Mouse (Mus musculus): Measurements from ENCODE around the gene Grin3a.
A peak's percentile ranks its signal among the peaks of the same experiment; 100 is the strongest.

The Grin3a gene

GRCm38 (mm10) chr4:49845612-49845985, at the start of gene Grin3a:
Gene Grin3a (minus strand): TSS chr4:49845744.
- peak; percentile 11 for DNase-seq

- DNase-seq, result no peak
Observed at GRCm38 (mm10) chr4:49891835-49892301, 46.3 kb upstream of the Grin3a start.

DNA sequence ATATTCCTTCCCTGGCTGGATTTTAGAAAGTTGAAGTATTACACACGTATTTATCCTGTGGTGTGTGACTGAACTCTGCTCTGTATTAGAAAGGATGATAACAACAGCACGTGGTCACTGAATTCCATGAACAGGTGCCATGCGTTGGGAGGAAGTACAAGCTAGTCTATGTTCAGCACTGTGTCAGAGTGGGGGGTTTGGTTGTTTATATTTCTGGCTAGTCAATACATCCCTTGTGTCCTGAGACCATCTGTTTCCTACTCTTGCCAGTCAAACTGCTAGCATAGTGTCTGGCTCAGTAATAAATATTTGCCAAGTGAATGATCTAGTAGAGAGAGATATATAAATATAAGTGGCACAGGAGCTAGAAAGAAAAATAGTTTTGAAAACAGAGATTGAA, 31.5 kb upstream of the Grin3a start:
- no peak for DNase-seq

- no peak for DNase-seq
Observed at GRCm38 (mm10) chr4:49860611-49861010, 15.1 kb upstream of the Grin3a start.

- DNase-seq, result no peak
Observed at GRCm38 (mm10) chr4:49844828-49845611, 524 bp downstream of the Grin3a start.

- no peak for DNase-seq
Observed at GRCm38 (mm10) chr4:49844274-49844827, 1.2 kb downstream of the Grin3a start.

- no peak for DNase-seq
Observed at GRCm38 (mm10) chr4:49843787-49844186, 1.8 kb downstream of the Grin3a start.

DNA sequence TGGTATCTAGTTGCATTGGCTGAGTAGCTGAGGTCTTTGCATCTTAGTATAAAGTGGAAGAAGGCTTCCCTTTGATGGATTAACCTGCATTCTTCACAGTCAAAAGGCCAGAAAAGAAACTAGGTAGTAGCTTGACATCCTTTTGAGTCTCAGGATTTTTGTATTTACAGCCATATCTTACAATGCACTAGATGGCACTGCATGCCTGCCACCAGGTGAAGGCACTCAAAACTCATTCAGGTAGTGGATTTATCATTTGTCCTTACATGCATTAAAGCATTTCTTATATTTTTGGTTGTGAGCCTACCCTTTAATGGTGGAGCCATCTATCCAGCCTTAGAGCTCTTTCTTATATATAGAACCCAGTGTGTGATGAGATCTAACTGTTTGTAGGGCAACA, 13.5 kb downstream of the Grin3a start:
- DNase-seq, result no peak

GRCm38 (mm10) chr4:49813852-49814251, 31.7 kb downstream of the Grin3a start:
- DNase-seq, result no peak

GRCm38 (mm10) chr4:49806791-49807190, 38.8 kb downstream of the Grin3a start:
- DNase-seq, result no peak

- no peak for DNase-seq
Observed at GRCm38 (mm10) chr4:49799338-49799737, 46.2 kb downstream of the Grin3a start.

- no peak for DNase-seq
Observed at GRCm38 (mm10) chr4:49788971-49789370, 56.6 kb downstream of the Grin3a start.

- no peak for DNase-seq
Observed at GRCm38 (mm10) chr4:49742847-49743246, 102.7 kb downstream of the Grin3a start.

DNA sequence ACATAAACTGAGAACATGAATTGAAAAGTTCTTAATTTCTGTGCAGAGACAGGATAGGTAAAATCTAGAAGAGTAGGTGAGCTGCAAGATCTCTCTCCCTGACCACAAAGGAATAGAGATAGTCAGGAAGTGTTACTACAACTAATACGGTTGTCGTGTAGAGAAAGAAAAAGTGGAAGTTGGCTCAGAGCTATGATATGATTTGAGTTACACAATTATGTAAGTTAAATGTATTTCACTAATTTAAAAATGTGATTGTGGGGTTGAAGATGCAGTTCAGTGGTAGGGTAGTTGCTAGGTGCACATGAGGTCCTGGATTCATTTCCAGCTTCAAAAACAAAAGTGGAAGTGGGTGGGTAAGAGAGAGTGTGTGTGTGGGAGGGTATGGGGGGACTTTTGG, 103.6 kb downstream of the Grin3a start:
- DNase-seq, result no peak

- no peak for DNase-seq
Observed at GRCm38 (mm10) chr4:49740796-49741766, 104.5 kb downstream of the Grin3a start.

- no peak for DNase-seq
Observed at GRCm38 (mm10) chr4:49739561-49739960, 106.0 kb downstream of the Grin3a start.

DNA sequence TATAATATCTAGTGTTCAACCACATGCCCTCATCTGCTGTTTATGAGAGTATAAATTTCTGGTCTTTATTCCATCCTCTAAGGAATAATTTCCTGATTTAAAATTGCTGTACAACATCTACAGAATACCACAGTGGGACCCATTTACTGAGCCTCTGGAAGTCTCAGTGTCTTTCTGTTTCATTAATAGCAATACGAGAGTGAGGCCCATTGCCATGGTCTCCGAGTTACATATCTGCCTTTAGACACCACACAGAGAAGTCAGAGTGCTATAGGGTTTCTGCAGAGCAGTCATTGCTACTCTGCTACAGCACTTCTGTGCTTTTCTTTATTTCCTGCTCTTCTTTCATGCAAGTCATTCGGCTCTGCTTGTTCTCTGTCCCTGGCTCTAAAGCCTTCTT, 116.2 kb downstream of the Grin3a start:
- no peak for DNase-seq

DNA sequence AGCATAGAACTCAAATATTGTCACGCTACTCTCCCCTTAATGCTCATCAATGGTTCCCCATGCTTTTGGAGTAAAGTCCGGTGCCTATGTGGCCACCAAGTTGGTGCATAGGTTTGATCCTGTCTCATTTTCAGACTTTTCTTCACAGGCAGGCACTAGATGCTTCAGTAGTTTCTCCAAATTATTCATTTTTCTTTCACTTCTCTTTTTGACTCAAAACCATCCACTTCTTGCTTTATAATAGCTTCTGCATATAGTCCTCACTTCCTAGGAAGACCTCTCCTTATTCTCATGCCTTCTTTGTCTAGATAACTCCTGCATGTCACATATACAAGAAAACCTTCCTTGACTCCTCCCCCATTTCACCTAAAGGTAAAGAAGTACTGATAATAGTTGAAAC, 121.6 kb downstream of the Grin3a start:
- DNase-seq, result no peak

- no peak for DNase-seq
Observed at GRCm38 (mm10) chr4:49691405-49692194, 153.9 kb downstream of the Grin3a start.

DNA sequence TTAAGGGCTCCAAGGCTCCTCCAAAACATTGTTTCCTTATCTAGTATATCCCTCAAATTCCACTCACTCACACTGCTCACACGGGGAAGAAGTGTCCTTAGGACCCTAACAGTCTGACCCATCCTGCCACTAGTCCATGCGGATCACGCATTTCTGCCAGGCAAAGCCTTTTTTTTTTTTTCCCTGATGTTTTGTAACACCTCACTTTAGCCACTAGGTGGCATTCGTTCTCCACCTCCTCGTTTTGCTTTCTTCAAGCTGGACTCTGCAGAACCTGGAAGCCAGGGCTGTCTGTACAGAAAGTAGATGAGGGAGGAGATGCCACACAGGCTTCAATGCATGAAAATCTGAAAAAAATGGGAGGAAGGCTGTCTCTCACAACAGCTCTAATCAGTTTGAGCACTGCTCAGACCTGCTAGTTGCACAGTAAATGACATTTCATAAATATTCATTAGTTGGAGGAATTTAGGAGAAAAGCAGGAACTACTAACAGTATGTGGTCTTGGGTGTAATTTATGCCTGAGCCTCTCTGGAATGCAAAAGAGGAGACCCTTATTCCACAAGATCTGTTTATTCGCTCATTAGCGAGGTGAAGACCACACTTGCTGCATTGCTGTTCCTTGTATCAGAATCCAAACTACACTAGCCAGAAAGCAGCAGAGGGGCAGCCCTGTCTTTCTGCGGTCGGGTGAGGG, 156.8 kb downstream of the Grin3a start:
- DNase-seq, result peak; percentile 38

DNA sequence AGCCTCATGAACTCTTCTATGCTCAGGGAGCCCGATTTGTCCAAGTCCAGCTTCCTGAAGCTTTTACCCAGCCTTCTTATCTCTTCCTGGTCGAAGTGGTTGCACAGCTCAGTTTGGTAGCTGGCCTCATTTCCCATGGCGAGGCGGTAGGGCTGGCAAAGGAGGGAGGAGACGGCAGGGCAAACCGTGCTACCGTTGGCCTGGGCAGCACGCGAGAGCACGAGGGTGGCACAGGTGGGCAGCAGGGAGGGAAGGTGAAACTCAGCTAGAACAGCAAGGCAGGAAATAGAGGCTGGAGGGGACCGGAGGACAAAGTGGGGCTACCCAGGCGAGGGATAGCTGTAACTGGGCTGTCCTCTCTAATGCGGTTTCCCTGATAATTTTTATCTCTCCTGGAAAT, 163.7 kb downstream of the Grin3a start, which contains the start of gene Ppp3r2:
TSS of gene Ppp3r2 (minus strand) at position 213 of the 400 bp plus-strand sequence.
- DNase-seq, result no peak
